Mouse (Mus musculus) CD4-positive, CD25-positive, alpha-beta regulatory T cell, adult 2 months (primary cell): Measurements from ENCODE around the gene Hist1h3f.

Experiments
- DNase-seq: peaks from one replicate; pipeline ENCODE4 v3.0.0-alpha.2; 2012; ENCODE audit warnings: low read depth, low spot score

The Hist1h3f gene

GRCm38 (mm10) chr13:23543965-23544786 is at the start of gene Hist1h3f:
Hist1h3f (plus strand) TSS chr13:23544052.
- DNase-seq: peak; percentile 91

- no peak for DNase-seq
These were observed 48.3 kb upstream of the Hist1h3f start for GRCm38 (mm10) chr13:23495526-23495925.

GRCm38 (mm10) chr13:23497656-23498321 is 46.1 kb upstream of the Hist1h3f start:
- DNase-seq: no peak

GRCm38 (mm10) chr13:23498653-23499052 is 45.2 kb upstream of the Hist1h3f start:
- no peak for DNase-seq

GRCm38 (mm10) chr13:23499943-23500342 is 43.9 kb upstream of the Hist1h3f start:
- DNase-seq: no peak

GRCm38 (mm10) chr13:23500424-23501200 is 43.2 kb upstream of the Hist1h3f start:
- DNase-seq: peak; percentile 69

- DNase-seq: no peak
These were observed 42.3 kb upstream of the Hist1h3f start for GRCm38 (mm10) chr13:23501511-23501910.

- no peak for DNase-seq
These were observed 41.8 kb upstream of the Hist1h3f start for GRCm38 (mm10) chr13:23502031-23502567.

- no peak for DNase-seq
These were observed 40.9 kb upstream of the Hist1h3f start for GRCm38 (mm10) chr13:23502916-23503315.

GRCm38 (mm10) chr13:23503797-23504196 is 40.1 kb upstream of the Hist1h3f start:
- peak; percentile 69 for DNase-seq

GRCm38 (mm10) chr13:23505662-23506345 is 38.0 kb upstream of the Hist1h3f start:
- no peak for DNase-seq

GRCm38 (mm10) chr13:23506351-23506750 is 37.5 kb upstream of the Hist1h3f start:
- peak; percentile 71 for DNase-seq

GRCm38 (mm10) chr13:23506819-23507515 is 36.9 kb upstream of the Hist1h3f start:
- no peak for DNase-seq

- no peak for DNase-seq
These were observed 33.7 kb upstream of the Hist1h3f start for GRCm38 (mm10) chr13:23510127-23510526.

- no peak for DNase-seq
These were observed 30.3 kb upstream of the Hist1h3f start for GRCm38 (mm10) chr13:23513517-23513916.

GRCm38 (mm10) chr13:23515281-23515680 is 28.6 kb upstream of the Hist1h3f start:
- DNase-seq: no peak

GRCm38 (mm10) chr13:23515826-23516620 is 27.8 kb upstream of the Hist1h3f start:
- no peak for DNase-seq

- DNase-seq: peak; percentile 88
These were observed 26.8 kb upstream of the Hist1h3f start for GRCm38 (mm10) chr13:23516822-23517602.
